Mouse (Mus musculus) stomach, postnatal 0 days (tissue): ENCODE measurements at regions not wholly inside any gene's neighbourhood (a gene's known extent, or its start where the extent isn't known, plus 50 kb on each side); places are given as distances from the start of the nearest gene placed in this dataset.

Experiments used
- CTCF ChIP-seq: IDR thresholded peaks from 2 replicates; pipeline ENCODE4 v1.5.1; 2016; ENCODE audit warnings: antibody characterized with exemption, low read depth, mild to moderate bottlenecking, moderate library complexity
- EP300 ChIP-seq: optimal IDR thresholded peaks from 2 replicates; pipeline ENCODE3; 2016; ENCODE audit warnings: antibody characterized with exemption

DNA sequence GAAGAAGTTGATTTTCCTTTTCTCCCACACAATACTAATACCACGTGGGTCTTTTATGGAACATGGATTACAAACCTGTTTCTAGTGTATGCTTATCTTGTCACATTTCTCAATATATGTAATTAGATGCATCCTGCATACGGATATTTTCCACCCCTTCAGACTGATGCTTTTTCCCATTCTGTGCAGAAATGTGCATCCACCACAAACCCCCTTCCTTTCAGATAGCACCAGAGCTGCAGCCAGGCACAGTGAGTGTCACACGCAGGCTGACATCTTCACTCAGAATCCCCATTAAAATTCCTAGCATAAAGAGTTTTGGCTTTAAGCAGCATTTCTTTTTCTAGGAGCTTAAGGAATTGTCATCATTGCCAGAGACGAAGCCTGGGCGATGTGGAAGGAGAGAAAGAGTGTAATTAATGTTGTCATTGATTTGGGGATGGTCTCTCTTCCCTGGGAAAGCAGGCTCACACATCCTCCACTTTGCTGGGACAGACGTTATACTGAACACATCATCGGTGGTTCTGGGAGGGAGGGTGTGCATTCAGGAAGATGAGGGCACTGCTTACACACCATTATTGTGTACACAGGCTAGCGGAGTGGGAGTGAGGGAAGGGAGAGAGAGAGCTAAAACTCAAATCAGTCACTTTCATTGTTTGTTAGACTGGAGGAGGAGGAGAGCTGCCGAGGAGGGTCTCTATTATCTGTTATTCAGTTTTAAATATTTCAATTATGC is 211.1 kb downstream of the Igsf11 start:
- TF ChIP-seq CTCF (no peak), EP300 (no peak)
